Mouse (Mus musculus): ENCODE results near the gene Parm1.

DNA sequence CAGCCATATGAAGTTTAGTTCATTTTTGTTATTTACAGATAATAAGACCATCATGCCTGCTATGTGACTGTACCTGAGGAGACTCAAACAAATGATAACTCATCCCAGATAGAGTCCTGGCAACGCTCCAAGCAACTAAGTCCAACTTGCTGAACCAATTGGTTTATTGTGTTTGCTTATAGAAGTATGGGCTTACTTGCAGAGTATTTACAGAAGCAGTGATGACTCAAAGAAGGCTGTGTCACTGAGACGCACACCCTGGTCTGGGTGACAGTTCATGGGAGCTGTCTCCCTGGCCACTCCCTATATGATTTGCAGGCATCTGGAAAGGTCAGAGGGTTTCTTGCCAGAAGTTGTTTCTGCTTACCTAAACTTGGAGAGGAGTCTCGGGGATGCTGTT is 49.2 kb downstream of the Parm1 start:
- TF ChIP-seq CTCF (IDR thresholded peaks at IDR 0.05; ENCODE audit: low read depth, low read length) (no peak), POLR2AphosphoS5 (IDR thresholded peaks at IDR 0.05; ENCODE audit: insufficient replicate concordance, low read depth, low read length) (no peak), TAL1 (conservative IDR thresholded peaks at IDR 0.05; ENCODE audit: low read depth, low read length) (no peak), GATA2 (IDR thresholded peaks at IDR 0.05; ENCODE audit: borderline replicate concordance, low read depth, low read length) (no peak)
